Mouse (Mus musculus) brown adipose tissue, adult 24 weeks (tissue): ENCODE results near the gene Gys2. TPM values are rescaled to one million over a fixed set of nuclear protein-coding genes. Genes with fewer than 3 reads are reported as not detected.
"Not testable (repeated sequence)": the region's sequence is repeated elsewhere in the genome, so short reads cannot be mapped to it uniquely, and the experiment has no call there.

ENCODE experiments used
- H3K27ac ChIP-seq: fragments of 200-500 bp; replicated peaks from 2 replicates; pipeline ENCODE4 v1.5.1; 2012; ENCODE audit warnings: low read depth, mild to moderate bottlenecking, low read length
- H3K4me1 ChIP-seq: fragments of 200-500 bp; 2 replicates; pipeline ENCODE4 v1.6.1; 2012; ENCODE audit warnings: low read length, mixed read lengths; ENCODE audit not compliant: control insufficient read depth, insufficient read depth, insufficient read length
- H3K4me3 ChIP-seq: fragments of 200-500 bp; 2 replicates; pipeline ENCODE4 v1.5.1; 2012; ENCODE audit warnings: low read depth, mild to moderate bottlenecking, low read length, moderate library complexity; ENCODE audit not compliant: insufficient read depth
- polyA plus RNA-seq: library from polyadenylated mRNA; stranded (reverse); fragments of >200 nt; gene quantifications from 2 replicates; pipeline ENCODE4 v1.2.4, GENCODE M21; 2012; ENCODE audit not compliant: missing spikeins, insufficient read depth, insufficient read length

Gene Gys2
- polyA plus RNA-seq: 111 and 151 TPM in 2 replicates

- peak within 1 kb of the TSS; percentile 89 for H3K27ac ChIP-seq
- no peaks in the 10 kb centered on the region for H3K4me1 ChIP-seq
- H3K4me3 ChIP-seq: peak within 1 kb of the TSS; percentile 47
Measured at GRCm38 (mm10) chr6:142472801-142473203, at the start of gene Gys2. Gys2 (minus strand) TSS chr6:142473109.

DNA sequence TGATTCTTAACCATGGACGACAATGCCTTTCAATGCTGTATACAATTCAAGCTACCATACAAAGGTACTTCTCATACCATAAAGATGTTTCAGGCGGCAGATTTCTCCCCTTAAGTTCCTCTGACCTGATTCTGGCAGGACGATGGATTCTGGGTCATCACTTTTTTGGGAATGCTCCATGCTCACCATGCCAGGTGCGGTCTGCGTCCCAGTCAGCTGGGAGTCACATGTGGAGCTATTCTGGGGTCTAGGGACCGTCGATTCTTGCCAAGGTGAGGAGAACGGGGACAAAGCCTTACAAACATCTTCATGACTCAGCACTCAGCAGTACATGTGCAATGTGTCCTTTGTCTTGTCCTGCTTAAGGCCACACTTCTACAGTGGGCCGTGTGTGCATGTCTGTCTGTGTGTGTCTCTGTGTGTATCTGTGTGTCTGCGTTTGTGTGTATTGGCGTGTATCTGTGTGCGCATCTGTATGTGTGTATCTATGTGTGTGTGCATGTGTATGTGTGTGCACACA, 48.7 kb upstream of the Gys2 start:
- Histone ChIP-seq H3K27ac (no peak overlapping the region), H3K4me3 (no peak overlapping the region), H3K4me1 (no peaks in the 10 kb centered on the region)

DNA sequence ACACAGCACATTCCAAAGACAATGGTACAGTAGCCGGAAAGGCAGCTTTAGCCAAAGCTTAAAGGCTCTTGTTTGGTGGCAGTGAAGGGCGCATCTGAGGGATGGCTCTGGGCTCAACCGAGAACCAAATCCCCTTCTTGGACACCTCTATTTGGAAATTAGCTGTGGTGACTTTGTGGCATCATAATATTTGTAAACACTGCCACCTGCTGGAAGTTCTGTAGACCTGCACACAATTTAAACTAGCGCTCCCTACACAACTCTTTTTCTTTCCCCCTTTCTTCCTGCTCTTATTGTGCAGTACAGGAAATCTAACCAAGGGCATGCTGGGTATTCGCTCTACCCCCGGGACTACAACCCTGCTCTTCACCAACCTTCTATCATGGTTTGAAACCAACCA, 46.2 kb upstream of the Gys2 start:
- Histone ChIP-seq H3K27ac (no peak overlapping the region), H3K4me1 (no peaks in the 10 kb centered on the region), H3K4me3 (no peak overlapping the region)

DNA sequence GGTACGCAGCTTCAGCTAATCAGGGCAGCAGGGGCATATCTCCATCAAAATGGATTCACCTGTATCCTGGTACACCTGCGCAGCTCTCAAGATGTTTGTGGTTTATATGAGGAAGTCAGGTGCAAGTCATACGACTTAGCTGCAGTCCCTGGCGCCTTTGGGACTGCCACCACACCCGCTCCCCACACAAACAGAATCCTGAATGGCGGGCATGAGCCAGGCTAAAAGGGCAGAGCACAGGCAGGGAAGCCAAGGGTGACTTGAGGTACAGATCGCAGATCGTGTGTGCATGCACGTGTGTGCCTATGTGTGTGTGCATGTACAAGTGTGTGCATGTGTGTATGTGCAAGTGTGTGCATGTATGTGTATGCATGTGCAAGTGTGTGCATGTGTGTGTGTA, 42.5 kb upstream of the Gys2 start:
- H3K27ac ChIP-seq, H3K4me3 ChIP-seq, H3K4me1 ChIP-seq: not testable (repeated sequence)

DNA sequence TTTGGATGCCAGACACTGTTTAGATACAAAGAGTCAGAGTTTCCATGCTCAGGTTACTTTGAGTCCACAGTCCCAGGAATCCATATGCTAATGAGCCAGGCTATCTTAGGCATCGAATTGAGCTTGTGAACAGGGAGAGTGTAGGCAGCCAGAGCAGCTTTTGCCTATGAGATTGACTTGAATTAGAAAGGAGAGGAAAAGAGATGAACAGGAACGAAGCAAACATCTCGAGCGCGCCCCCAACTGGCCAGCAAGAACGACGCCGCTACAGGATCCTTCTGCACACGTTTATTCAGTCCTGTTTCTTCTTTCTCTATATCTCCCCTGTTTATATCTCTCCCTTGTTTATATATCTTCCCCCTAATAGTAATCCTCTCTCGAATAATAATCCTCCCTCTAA, 42.0 kb upstream of the Gys2 start:
- no peak overlapping the region for H3K27ac ChIP-seq
- no peak overlapping the region for H3K4me3 ChIP-seq
- no peaks in the 10 kb centered on the region for H3K4me1 ChIP-seq

DNA sequence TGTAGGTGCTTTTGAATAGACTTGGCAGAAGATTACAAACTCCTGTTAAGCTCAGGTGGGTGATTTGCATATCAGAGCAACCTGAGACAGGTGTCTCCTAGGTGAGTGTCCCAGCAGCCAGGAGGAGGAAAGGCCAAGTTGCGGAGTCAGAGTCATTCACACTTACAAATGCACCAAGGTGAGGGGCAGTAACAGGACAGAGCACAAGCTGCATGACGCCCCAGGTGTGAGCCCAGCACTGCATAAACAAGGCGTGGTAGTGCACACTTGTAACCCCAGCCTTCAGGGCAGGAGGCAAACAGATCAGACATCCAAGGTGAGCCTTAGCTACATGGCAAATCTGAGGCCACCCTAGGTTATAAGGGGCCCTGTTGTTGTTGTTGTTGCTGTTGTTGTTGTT, 40.0 kb upstream of the Gys2 start:
- Histone ChIP-seq H3K27ac (no peak overlapping the region), H3K4me1 (peaks cover 3% of the 10 kb centered on the region; the same call in 1 of the 2 replicates), H3K4me3 (no peak overlapping the region)

- H3K4me3 ChIP-seq: no peak overlapping the region
- no peak overlapping the region for H3K27ac ChIP-seq
- peaks cover 3% of the 10 kb centered on the region; the same call in 1 of the 2 replicates for H3K4me1 ChIP-seq
Measured at GRCm38 (mm10) chr6:142511516-142512135, 38.7 kb upstream of the Gys2 start.

- peak overlapping the region; percentile 80 for H3K27ac ChIP-seq
- H3K4me3 ChIP-seq: no peak overlapping the region
- H3K4me1 ChIP-seq: peaks cover 3% of the 10 kb centered on the region; the same call in 1 of the 2 replicates
Measured at GRCm38 (mm10) chr6:142508663-142509062, 35.8 kb upstream of the Gys2 start.

DNA sequence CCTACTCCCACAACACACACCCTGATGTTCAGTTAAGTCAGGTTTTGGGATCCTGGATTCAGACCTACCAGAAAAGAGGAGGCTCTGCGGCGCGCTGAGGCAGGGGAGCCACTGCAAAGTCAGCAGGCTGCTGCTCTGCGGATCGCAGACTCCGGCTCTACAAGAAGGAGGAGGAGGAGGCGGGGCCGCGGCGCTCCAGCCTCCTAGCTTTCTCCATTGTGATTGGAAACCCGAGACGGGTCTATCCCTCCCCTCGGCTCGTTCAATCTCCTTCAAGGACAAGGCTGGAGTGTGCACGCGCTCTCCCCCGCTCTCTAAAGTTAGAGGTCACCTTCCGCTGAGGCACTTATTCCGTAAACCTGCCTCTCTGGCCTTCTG, 34.9 kb upstream of the Gys2 start, which contains the start of gene Ldhb:
Gene Ldhb (minus strand): TSS at position 173 of the 378 bp plus-strand sequence.
- peak within 1 kb of the TSS; percentile 80 for H3K27ac ChIP-seq
- H3K4me1 ChIP-seq: peaks cover 3% of the 10 kb centered on the region; the same call in 1 of the 2 replicates
- H3K4me3 ChIP-seq: peak within 1 kb of the TSS; percentile 86

DNA sequence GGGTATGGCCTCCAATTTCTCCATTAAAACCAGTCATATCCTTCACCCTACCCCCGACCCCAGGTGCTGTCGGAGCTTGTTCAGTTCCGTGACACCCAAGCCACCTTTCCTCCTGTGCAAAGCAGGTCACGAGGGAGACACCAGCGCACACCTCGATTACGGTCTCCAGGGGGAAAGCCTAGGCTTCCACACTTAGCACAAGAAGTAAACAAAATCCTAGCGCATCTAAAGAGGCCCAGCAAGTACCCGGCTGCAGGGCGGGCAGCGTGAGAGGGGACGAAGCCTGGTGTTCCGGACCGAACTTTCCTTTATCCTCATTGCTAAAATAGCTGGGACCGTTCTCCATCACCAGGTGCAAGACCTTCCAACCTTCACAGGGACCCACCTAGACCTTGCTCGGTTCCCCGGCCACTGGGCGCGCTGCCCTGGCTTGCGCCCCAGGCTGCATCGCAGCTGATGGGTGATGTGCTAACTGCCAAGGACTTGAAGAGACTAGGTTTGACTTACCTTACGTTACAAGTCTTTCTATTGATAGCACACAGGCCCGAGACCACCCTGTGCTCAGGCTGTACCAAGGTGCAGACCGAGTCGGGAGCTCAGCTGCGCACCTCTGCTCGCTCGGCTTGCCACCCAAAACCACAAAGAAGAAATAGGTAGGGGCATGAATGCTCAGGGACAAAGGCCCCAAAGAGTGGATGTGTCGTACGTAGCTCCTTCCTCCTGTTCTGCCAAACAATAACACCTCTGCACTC, 34.3 kb upstream of the Gys2 start:
- H3K4me3 ChIP-seq: peak overlapping the region; percentile 86
- H3K4me1 ChIP-seq: peaks cover 3% of the 10 kb centered on the region; the same call in 1 of the 2 replicates
- peak overlapping the region; percentile 52 for H3K27ac ChIP-seq

- Histone ChIP-seq H3K4me1 (peaks cover 3% of the 10 kb centered on the region; the same call in 1 of the 2 replicates), H3K27ac (peak overlapping the region; percentile 29), H3K4me3 (peak overlapping the region; percentile 86)
Measured at GRCm38 (mm10) chr6:142506338-142507032, 33.6 kb upstream of the Gys2 start.

DNA sequence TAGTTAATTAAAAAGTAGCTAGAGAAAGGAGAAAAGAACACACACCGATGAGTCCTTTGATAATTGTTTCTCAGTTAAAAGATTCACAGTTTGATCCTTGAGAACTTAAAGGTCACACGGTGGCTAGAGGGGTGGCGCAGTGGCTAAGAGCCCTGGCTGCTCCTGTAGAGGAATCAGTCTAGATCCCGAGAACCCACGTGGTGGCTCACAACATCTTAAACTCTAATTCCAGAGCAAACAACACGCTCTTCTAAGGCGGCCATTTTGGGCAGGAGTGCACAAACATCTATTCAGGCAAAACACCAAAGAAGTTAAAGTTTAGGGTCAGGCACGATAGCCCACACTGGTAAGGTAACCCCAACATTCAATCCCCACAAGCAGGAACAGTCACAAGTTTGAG, 30.7 kb upstream of the Gys2 start:
- H3K4me3 ChIP-seq: no peak overlapping the region
- peaks cover 3% of the 10 kb centered on the region; the same call in 1 of the 2 replicates for H3K4me1 ChIP-seq
- no peak overlapping the region for H3K27ac ChIP-seq

- H3K27ac ChIP-seq: no peak overlapping the region
- no peaks in the 10 kb centered on the region for H3K4me1 ChIP-seq
- no peak overlapping the region for H3K4me3 ChIP-seq
Measured at GRCm38 (mm10) chr6:142502519-142503125, 29.7 kb upstream of the Gys2 start.

DNA sequence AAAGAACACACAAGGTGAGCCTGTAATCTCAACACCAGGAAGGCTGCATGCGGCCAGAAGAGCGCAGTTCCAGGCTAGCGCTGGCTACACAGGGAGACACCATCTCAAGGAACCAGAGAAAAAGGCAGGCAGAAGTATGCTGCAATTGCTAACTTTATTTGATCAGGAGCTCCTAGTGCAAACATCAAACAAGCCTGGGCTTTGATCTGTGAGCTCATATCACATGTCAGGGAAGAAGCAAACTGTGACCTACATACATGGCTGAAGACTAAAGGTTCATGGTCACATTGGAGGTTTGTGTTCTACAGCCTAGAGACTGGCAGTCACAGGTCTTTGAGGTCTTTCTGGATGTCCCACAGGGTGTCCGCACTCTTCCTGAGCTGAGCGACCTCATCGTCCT, 17.2 kb upstream of the Gys2 start:
- not testable (repeated sequence) for H3K27ac ChIP-seq, H3K4me1 ChIP-seq, H3K4me3 ChIP-seq

GRCm38 (mm10) chr6:142487638-142488037, 14.7 kb upstream of the Gys2 start:
- Histone ChIP-seq H3K4me1 (no peaks in the 10 kb centered on the region), H3K27ac (no peak overlapping the region), H3K4me3 (no peak overlapping the region)
